Mouse (Mus musculus) hindbrain, embryonic 11.5 days (tissue): Measurements from ENCODE around the gene Shpk. TPM values are rescaled to one million over a fixed set of nuclear protein-coding genes. Genes with fewer than 3 reads are reported as not detected.

ENCODE experiments used
- ATAC-seq: fragments of 200-750 bp; cut with Nextera tagmentation; 2 replicates; pipeline ENCODE4 v1.8.0; 2017; ENCODE audit warnings: mild to moderate bottlenecking, moderate TSS enrichment, moderate library complexity; ENCODE audit not compliant: low FRiP score
- DNase-seq: peaks from one replicate; pipeline ENCODE4 v3.0.0-alpha.2; 2015; ENCODE audit warnings: low spot score
- H3K27ac ChIP-seq: fragments of 300-500 bp; sonication (generic); 2 replicates; pipeline ENCODE4 v1.5.1; 2014; ENCODE audit warnings: mild to moderate bottlenecking, low read depth, low read length
- H3K27me3 ChIP-seq: fragments of 300-500 bp; sonication (generic); 2 replicates; pipeline ENCODE4 v1.6.1; 2014; ENCODE audit warnings: mild to moderate bottlenecking, low read length, moderate library complexity, mixed read lengths; ENCODE audit not compliant: control insufficient read depth, insufficient read depth
- H3K36me3 ChIP-seq: fragments of 300-500 bp; sonication (generic); 2 replicates; pipeline ENCODE4 v1.6.1; 2014; ENCODE audit warnings: mild to moderate bottlenecking, low read length, moderate library complexity, mixed read lengths; ENCODE audit not compliant: control insufficient read depth, insufficient read depth
- H3K4me1 ChIP-seq: fragments of 300-500 bp; sonication (generic); replicated peaks from 2 replicates; pipeline ENCODE4 v1.6.1; 2014; ENCODE audit warnings: low read length, mixed read lengths; ENCODE audit not compliant: control insufficient read depth, insufficient read depth
- H3K4me2 ChIP-seq: fragments of 300-500 bp; sonication (generic); replicated peaks from 2 replicates; pipeline ENCODE4 v1.6.1; 2014; ENCODE audit warnings: mild to moderate bottlenecking, low read depth, low read length
- H3K4me3 ChIP-seq: fragments of 300-500 bp; sonication (generic); 2 replicates; pipeline ENCODE4 v1.5.1; 2014; ENCODE audit warnings: low read depth, low read length
- H3K9ac ChIP-seq: fragments of 300-500 bp; sonication (generic); 2 replicates; pipeline ENCODE4 v1.6.1; 2014; ENCODE audit warnings: low read depth, low read length
- H3K9me3 ChIP-seq: fragments of 300-500 bp; sonication (generic); 2 replicates; pipeline ENCODE4 v1.6.1; 2016; ENCODE audit warnings: low read length; ENCODE audit not compliant: control insufficient read depth
- WGBS: fragments of 180-500 bp; shearing (Covaris S2); extraction: QIAGEN DNeasy Blood & Tissue Kit; methylation state at CpG from one replicate; pipeline ENCODE4 v1.1.7; 2014; 5-methylcytosine and 5-hydroxymethylcytosine counted together
- polyA plus RNA-seq: library from polyadenylated mRNA; unstranded; fragments of >200 nt; fragmentation: Nextera tagmentation; extraction: Ambion mirVana; gene quantifications from 2 replicates; pipeline ENCODE4 v1.2.1, GENCODE M21; 2014

Shpk gene
- polyA plus RNA-seq, 1 experiment from 2014 or later = 0.99 TPM

DNA sequence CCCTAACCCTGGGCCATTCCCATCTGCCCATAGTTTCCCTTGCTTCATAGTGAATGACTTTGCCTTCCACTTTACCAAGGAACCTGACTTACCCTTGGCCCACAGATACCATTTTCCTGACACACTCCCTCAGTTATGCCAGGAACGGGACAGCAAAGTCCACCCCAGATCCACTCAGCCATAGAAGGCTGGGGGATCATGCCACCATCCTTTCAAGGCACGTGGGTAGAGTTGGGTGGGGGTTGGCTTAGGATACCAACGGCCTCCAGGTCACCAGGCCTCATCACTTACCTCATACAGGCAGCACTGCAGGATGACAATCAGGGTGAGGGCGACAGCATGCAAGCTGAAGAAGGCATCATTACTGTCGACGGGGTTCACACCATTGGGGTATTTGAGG, 12.0 kb upstream of the Shpk start:
- no peak overlapping the region for H3K4me2 ChIP-seq
- ATAC-seq (no peak), DNase-seq (no peak)
- no peak overlapping the region for H3K9ac ChIP-seq
- no peaks in the 10 kb centered on the region for H3K9me3 ChIP-seq
- H3K27me3 ChIP-seq = no peaks in the 10 kb centered on the region
- H3K36me3 ChIP-seq = 0 out of 2 replicates have a peak, but pooled peaks cover 2% of the 10 kb centered on the region
- H3K27ac ChIP-seq = no peak overlapping the region
- no peak overlapping the region for H3K4me3 ChIP-seq
- WGBS = 84% methylated on average over 6 of the region's 6 CpGs
- H3K4me1 ChIP-seq = no peaks in the 10 kb centered on the region

DNA sequence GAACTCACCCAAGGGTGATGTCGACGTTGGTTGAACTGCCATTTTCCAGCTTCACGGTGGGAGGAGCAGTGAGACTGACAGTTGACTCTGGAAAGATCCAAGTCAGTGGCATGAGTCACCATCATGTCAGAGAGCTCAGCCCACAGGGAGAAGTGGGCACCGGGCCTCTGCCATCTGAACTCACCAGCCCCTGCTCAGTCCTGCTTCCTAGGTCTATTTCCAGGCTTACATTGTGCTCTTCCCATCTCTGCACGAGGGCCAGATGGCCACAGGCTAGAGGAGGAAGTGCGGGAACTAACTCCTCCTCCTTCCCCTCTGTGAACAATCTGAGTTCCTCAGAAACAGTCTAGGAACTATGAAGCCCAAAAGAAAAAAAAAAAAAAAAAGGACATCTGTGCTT, 6.2 kb upstream of the Shpk start:
- DNase-seq = no peak
- H3K9me3 ChIP-seq = no peaks in the 10 kb centered on the region
- H3K4me1 ChIP-seq = no peaks in the 10 kb centered on the region
- H3K27me3 ChIP-seq = no peaks in the 10 kb centered on the region
- WGBS = 85% methylated on average over 6 of the region's 6 CpGs
- ATAC-seq = no peak
- no peaks in the 10 kb centered on the region for H3K36me3 ChIP-seq
- H3K27ac ChIP-seq = no peak overlapping the region
- no peak overlapping the region for H3K4me2 ChIP-seq
- no peak overlapping the region for H3K9ac ChIP-seq
- no peak overlapping the region for H3K4me3 ChIP-seq

DNA sequence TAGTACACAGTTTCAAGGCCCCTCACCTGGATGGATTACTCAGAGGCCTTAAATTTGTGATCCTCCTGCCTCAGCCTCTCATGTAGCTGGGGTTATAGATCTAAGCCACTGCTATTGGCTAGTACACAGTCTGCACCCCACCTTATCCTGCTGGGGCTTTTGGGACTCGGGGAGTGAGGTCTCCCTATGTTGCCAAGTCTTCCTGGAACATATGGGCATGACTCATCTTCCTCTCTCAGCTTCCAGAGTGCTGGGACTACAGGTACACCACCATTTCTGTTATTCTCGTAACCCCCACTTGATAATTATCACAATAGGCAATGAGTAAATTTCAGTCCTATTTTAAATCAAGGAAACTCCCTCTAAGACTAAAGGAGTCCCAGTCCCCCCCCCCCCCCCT, 4.8 kb upstream of the Shpk start:
- Histone ChIP-seq H3K27me3 (no peaks in the 10 kb centered on the region), H3K36me3 (no peaks in the 10 kb centered on the region), H3K4me2 (no peak overlapping the region), H3K9ac (no peak overlapping the region), H3K4me3 (no peak overlapping the region), H3K27ac (no peak overlapping the region), H3K4me1 (no peaks in the 10 kb centered on the region), H3K9me3 (no peaks in the 10 kb centered on the region)
- ATAC-seq (no peak), DNase-seq (no peak)
- WGBS = 85% methylated on average over 2 of the region's 2 CpGs

DNA sequence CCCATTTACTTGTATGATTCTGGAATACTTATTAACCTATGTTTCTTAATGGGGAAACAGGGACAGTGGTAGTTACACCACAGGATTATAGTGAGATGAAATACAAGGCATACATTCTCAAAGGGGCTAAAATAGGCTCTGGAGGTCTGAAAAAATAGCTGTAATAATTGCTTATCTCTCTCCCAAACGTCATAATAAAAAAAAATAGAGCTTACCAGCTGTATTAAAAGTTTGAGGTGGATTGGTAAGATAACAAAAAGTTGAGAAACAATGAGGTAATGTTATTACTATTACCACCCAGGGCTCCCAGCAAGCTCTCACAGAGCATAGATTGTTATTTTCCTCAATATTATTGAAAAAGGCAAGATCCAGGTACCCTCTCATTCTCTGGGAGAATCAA, 1.1 kb upstream of the Shpk start:
- 13% methylated on average over 1 of the region's 1 CpGs for WGBS
- Histone ChIP-seq H3K27me3 (no peaks in the 10 kb centered on the region), H3K9me3 (no peaks in the 10 kb centered on the region), H3K36me3 (no peaks in the 10 kb centered on the region), H3K4me2 (peak overlapping the region; percentile 92), H3K4me3 (peak overlapping the region; percentile 60), H3K4me1 (no peaks in the 10 kb centered on the region), H3K9ac (peak overlapping the region; percentile 65), H3K27ac (no peak overlapping the region)
- DNase-seq (no peak), ATAC-seq (no peak)

DNA sequence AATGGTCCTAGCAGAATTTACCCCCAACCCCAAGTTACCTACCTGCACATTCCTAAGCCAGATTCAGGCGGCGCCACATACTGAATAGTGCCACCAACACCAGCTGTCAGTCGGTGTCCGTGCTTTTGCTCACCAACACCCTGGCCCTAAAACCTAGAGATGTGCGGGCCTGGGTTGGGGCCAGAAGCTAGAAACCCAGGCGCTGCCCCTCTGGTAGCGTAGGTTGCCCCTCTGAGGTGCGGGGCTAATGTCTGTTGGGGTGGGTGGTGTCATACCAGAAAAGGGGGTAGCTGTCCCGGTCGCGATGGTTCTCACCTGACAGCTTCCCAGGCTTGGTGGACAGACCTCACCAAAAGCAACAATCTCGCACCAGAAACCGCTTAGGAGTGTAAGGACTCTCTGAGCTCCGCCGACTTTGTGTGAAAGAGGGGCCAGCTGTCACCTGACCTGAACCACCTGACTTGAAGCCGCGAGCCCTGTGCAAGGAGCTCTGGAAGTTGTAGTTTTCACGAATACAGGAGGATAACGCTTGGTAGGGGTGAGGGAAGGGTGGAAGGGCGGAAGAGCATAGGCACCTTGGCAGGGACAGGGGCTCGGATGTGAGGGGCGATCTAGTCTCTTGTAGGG, 544 bp upstream of the Shpk start, which contains the start of gene Ctns:
TSS of gene Ctns (minus strand) at position 440 of the 627 bp plus-strand sequence.
- peak within 1 kb of the TSS; percentile 65 for H3K9ac ChIP-seq
- H3K27me3 ChIP-seq = no peaks in the 10 kb centered on the region
- no peaks in the 10 kb centered on the region for H3K4me1 ChIP-seq
- peak within 1 kb of the TSS; percentile 92 for H3K4me2 ChIP-seq
- DNase-seq (no peak), ATAC-seq (peak; percentile 95)
- H3K36me3 ChIP-seq = no peaks in the 10 kb centered on the region
- 0 out of 2 replicates have a peak within 1 kb of the TSS, but pooled peaks have one; percentile 11 for H3K27ac ChIP-seq
- H3K4me3 ChIP-seq = peak within 1 kb of the TSS; percentile 60
- 2% methylated on average over 22 of the region's 22 CpGs for WGBS
- H3K9me3 ChIP-seq = no peaks in the 10 kb centered on the region

DNA sequence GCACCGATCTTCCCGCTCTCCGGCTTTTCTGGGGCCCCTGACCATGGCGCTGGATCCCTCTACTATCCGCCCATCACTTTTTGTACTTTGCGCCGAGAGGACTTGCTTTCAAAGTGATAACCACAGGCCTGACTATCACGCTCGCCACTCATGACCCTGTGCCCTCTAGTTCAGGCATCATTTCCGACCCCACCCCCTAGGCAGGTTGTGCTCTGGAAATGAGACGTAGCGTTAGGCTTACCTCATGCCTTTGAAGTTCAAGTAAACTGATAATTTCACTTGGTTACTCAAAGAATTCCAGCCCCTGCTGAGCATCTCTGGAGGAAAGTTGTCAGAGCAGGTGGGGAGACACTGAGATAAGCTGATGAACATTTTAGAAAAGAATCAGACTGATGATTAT, 619 bp downstream of the Shpk start:
- peak overlapping the region; percentile 60 for H3K4me3 ChIP-seq

DNA sequence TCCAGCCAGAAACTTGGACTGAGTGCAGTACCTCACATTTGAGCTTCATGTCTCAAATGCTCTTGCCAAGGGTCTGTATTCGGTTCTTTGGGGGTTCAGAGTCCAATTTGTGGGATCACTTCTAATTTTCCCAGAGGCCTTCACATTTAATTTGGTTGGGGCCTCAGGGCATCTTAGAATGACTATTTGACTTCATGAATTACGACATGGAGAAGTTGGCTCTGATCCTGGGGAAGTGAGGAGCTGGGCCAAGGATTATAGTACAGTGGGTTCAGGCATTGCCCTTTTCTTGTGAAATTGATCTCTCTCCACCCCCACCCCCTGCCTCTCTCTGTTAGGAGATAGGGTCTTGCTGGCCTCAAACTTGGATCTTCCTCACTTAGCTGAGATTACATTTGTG, 1.8 kb downstream of the Shpk start:
- Histone ChIP-seq H3K27me3 (no peaks in the 10 kb centered on the region), H3K36me3 (no peaks in the 10 kb centered on the region), H3K9ac (no peak overlapping the region), H3K27ac (no peak overlapping the region), H3K9me3 (no peaks in the 10 kb centered on the region), H3K4me1 (no peaks in the 10 kb centered on the region), H3K4me3 (no peak overlapping the region), H3K4me2 (no peak overlapping the region)
- ATAC-seq (no peak), DNase-seq (no peak)
- WGBS = 77% methylated on average over 2 of the region's 2 CpGs

More for the DNA sequence above, 619 bp downstream of the Shpk start:
- H3K4me1 ChIP-seq = no peaks in the 10 kb centered on the region
- H3K4me2 ChIP-seq = peak overlapping the region; percentile 92
- H3K9ac ChIP-seq = peak overlapping the region; percentile 64
- no peaks in the 10 kb centered on the region for H3K36me3 ChIP-seq
- no peak overlapping the region for H3K27ac ChIP-seq
- peak; percentile 1; the same call in 1 of the 2 replicates for ATAC-seq
- H3K9me3 ChIP-seq = no peaks in the 10 kb centered on the region
- DNase-seq = no peak
- no peaks in the 10 kb centered on the region for H3K27me3 ChIP-seq
- WGBS = 5% methylated on average over 12 of the region's 12 CpGs

DNA sequence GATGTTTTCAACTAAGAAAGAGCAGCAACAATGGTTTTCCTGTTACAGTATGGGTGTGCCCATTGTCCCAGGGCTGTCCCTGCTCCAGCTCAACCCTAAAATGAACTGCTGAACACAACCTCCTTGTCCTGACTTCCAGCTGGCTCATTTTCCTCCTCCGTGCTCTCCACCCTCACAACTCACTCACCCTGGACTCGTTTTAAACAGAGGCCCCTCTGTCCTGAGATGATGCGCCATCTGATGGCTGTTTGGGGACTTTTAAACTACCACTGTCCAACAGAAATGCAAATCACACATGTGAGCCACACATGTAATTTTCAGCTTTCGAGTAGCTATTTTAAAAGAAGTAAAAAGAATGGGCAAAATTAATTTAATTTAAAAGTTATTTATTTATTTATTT, 2.3 kb downstream of the Shpk start:
- peak; percentile 22 for DNase-seq
- 37% methylated on average over 4 of the region's 4 CpGs for WGBS
- H3K27me3 ChIP-seq = no peaks in the 10 kb centered on the region
- H3K4me3 ChIP-seq = no peak overlapping the region
- H3K27ac ChIP-seq = no peak overlapping the region
- no peaks in the 10 kb centered on the region for H3K36me3 ChIP-seq
- no peak overlapping the region for H3K4me2 ChIP-seq
- no peaks in the 10 kb centered on the region for H3K9me3 ChIP-seq
- H3K4me1 ChIP-seq = no peaks in the 10 kb centered on the region
- H3K9ac ChIP-seq = no peak overlapping the region
- ATAC-seq = no peak

DNA sequence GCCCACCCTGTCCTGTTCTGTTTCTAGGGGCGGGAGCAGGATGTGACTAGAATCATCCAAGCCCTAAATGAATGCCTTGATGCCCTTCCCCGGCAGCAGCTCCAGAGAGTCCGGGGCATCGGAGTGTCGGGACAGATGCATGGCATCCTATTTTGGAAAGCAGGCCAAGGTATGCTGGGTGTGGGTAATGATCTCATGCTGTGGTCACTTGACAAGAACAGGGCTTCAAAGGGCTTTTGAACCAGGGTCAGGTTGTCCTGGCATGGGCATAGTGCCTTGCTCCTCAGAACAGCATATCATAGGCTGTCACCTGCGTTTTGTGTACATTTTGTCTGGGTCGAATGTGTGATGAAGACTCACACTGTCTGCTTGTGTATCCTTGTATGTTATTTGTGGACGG, 4.6 kb downstream of the Shpk start:
- ATAC-seq = no peak

More for the DNA sequence above, 4.6 kb downstream of the Shpk start:
- no peak overlapping the region for H3K9ac ChIP-seq
- no peak overlapping the region for H3K27ac ChIP-seq
- no peaks in the 10 kb centered on the region for H3K9me3 ChIP-seq
- H3K36me3 ChIP-seq = no peaks in the 10 kb centered on the region
- no peaks in the 10 kb centered on the region for H3K4me1 ChIP-seq
- no peaks in the 10 kb centered on the region for H3K27me3 ChIP-seq
- WGBS = 87% methylated on average over 8 of the region's 8 CpGs
- H3K4me3 ChIP-seq = no peak overlapping the region
- H3K4me2 ChIP-seq = no peak overlapping the region
- no peak for DNase-seq
